Mouse (Mus musculus): ENCODE data around the gene C1qtnf6.

Gene C1qtnf6

DNA sequence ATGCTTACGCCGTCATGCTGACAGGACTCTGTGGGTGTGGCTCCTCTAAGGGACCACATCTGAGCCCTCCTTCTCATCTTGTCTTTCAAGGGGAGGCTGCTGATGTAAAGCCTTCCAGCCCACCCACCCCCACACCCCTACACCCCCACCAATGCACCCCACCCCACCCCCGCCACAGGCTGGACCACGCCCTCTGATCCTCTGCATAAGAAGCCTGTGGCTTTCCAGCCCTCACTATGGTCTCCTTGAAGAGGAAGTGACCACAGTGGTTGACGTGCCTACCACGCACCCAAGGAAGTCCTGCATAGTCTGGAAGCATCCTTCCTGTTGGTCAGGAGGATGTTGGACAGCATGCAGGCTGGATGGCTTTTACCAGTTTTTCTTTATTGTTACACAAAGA lies 15.5 kb downstream of the C1qtnf6 start:
- no peak for DNase-seq (ENCODE audit: low read depth, low spot score)

DNA sequence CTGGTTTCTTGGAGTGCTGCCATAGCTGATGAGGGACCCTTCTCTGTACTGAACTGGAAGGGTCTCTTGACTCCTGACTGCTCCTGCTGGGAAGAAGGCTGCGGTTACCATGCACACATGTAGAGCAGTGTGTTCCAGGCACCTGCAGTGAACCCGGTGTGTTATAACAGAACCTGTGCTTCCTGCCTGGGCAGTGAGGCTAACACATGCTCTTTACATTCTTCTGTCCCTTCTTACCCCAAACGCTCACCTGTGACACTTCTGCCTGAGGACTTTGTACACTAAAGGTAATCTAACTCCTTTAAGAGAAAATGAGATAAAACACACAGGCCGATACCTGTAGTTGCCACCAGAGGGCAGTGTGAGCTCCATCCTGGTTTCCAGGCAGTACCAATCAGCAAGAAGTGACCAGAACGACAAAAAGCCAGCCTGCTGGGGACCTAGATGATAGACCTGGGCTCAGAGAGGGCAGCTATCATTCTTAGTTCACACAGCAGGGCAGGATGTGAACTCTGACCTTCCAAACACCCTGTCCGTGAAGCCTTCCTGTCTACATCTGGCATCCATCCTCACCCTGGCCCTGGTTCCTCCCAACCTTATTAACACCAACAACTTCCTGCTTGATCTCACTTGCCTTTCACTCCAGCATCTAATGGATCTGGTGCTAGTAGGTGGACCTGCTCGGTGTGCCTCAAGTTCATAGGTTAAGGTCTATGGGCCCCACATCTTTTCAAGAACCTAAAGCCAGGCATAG lies 16.6 kb downstream of the C1qtnf6 start:
- peak; percentile 73 for DNase-seq (ENCODE audit: low read depth, low spot score)

DNA sequence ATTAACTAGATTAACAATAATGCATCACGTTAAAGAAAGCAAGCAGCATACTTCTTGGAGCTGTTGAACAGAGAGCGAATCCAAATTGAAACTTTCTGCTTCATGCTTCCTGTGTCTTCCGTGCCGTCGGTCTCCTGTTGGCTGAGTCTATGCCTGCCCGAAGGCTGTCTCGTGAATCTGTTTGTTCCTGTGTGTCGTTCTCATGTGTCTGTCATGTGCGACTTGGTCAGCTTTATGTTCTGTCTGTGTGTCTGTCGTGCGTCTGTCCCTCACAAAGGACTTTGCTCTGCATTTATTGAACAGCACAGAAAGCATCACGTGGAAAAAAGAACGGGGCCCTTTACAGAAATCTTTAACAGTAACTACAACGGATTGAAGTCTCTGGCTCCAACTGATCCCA lies 18.2 kb downstream of the C1qtnf6 start:
- no peak for DNase-seq (ENCODE audit: low read depth, low spot score)

DNA sequence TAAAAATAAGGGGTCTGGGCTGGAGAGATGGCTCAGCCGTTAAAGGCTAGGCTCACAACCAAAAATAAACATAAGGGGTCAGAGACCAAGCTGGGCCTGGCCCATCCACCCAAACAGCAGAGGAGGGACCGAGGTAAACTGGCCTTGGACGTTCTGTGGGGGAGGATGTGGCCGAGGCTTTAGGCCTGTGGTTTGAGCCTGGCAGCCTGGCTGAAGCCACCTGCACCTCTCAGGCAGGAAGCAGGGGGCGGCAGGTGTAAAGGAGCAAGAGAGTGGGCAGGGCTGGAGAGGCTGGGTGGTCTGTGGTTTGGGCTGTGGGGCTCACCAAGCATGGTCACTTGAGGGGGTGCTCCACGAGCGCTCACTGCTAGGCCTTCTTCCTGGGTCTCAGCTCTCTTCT lies 19.3 kb downstream of the C1qtnf6 start:
- DNase-seq (ENCODE audit: low read depth, low spot score): no peak

DNA sequence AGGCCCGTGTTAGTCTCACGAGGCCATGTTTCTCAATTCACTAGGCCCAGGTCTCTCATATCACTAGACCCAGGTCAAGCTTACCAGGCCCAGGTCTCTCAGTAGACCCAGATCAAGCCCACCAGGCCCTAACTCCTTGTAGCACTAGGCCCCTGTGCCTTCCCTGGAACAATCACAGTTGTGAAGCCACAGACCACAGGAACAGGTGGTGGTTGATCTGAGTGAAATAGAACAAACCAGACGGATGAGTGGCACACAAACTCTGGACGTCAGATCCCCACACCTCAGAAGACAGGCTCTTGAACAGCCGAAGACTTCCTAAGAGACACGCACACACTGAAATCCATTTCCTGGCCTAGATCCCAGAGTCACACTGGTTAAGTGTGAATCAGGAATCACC lies 20.5 kb downstream of the C1qtnf6 start:
- no peak for DNase-seq (ENCODE audit: low read depth, low spot score)

DNA sequence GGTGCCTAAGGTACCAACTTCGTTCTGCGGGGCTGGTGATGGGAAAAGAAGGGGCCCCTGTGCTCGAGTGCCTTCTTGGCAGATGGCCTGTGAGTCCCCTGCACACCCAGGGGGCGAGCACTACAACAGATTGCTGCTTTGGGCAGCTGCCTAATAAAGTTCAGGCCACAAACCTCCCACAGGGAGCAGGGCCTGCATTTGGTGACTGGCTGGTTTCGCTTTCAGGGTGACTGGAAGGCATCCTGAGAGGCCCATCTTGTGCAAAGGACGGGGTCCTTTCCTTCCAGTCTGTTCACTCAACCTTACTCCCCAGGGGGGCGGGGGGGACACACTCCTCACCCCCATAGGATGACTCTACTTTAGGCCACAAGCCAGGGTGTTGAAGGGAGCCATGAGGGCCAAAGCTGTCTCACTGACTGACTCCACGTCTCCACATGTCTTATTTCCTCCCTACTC lies 21.1 kb downstream of the C1qtnf6 start:
- DNase-seq (ENCODE audit: low read depth, low spot score): no peak

DNA sequence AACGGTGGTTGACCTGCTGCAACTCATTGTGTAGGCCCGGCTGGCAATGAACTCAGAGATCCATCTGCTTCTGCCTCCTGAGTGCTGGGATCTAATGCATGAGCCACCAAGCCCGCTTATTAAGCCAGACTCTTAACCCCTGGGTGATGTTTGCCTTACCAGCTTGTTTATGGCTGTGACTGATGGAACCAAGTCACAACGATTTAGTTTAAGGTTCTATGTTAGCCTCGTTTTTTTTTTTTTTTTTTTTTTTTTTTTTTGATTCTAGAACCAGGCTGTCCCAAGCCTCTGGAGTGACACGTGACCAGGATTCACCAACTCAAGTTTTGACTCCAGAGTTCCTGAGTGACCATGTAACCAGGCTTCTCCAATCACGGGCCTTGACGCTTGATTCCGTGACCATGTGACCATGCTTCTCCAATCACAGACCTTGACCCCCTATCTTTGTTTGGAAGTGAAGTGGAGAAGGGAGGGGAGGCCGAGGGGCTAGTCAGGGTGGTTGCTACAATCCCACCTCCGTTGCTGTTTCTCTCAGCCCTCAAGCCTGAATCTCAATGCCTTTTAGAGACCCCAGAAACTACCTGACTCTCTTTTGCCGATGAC lies 21.8 kb downstream of the C1qtnf6 start:
- DNase-seq (ENCODE audit: low read depth, low spot score): peak; percentile 79

DNA sequence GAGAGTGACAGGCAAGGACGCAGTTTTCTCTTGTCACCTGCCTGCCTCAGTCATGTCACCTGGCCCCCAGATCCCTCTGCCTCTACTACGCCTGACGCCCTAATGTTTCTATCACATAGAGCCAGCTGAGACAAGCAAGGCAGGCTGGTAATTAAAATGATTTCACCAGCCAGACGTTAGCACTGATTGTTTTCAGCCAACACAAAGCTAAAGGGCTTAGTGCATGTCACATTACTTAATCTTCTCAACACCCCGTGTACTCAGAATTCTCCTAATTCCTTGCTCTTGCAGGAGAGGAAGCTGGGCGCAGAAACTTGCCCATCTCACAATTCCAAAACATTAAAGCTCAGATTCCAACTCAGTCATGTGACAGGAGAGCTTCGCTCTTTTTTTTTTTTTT lies 22.8 kb downstream of the C1qtnf6 start:
- DNase-seq (ENCODE audit: low read depth, low spot score): no peak

DNA sequence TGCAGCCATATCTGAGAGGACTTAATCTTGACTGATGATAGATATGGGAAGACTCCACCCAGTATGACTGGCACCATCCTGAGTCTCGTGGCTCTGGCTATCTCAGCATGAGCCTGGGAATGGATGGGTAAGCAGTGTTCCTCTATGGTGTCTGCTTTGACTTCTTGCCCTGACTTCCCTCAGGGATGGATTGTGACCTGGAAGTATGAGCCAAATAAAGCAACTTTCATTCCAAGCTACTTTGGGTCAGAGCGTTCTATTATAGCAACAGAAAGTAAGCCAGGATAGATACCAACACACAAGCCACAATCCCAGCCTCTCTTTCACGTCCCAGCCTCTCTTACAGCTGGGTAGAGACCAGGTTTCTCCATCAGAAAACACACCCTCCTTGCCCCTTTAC lies 25.7 kb downstream of the C1qtnf6 start:
- DNase-seq (ENCODE audit: low read depth, low spot score): no peak

DNA sequence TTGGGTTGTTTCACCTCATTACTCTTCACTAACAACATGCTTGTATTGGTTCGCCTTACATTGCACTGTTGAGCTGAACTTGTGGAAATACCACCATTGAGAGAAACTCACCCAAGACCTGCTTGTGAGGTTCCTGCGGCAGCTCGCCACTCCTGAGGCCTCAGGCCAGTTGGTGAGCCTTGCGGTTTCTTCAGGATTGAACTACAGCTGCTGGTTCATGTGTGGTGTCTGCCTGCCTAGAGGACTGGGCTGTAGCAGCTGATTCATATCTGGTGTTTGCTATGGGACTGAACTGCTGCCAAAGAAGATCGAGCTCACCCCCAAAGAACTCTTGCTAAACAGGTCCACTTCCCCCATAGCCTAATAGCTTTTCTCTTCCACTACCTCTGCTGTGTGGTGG lies 26.4 kb downstream of the C1qtnf6 start:
- DNase-seq (ENCODE audit: low read depth, low spot score): no peak

DNA sequence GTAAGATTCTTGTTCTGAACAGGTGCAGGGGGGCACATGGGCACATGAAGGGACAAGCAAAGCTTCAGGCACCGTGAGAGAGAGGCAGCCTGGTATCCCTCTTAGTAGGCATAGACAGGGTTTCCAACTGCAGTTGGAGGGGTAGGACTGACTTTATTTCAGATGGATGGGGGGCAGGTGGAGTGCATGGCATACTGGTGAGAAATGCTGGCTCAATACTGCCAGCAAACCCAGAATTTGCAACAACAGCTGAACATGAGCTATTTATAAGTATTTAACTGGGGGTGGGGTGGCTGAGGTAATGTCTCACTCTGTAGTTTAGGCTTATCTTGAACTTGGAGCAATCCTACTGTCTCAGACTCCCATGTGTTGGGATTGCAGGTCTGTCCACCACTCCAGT lies 27.2 kb downstream of the C1qtnf6 start:
- DNase-seq (ENCODE audit: low read depth, low spot score): no peak

DNA sequence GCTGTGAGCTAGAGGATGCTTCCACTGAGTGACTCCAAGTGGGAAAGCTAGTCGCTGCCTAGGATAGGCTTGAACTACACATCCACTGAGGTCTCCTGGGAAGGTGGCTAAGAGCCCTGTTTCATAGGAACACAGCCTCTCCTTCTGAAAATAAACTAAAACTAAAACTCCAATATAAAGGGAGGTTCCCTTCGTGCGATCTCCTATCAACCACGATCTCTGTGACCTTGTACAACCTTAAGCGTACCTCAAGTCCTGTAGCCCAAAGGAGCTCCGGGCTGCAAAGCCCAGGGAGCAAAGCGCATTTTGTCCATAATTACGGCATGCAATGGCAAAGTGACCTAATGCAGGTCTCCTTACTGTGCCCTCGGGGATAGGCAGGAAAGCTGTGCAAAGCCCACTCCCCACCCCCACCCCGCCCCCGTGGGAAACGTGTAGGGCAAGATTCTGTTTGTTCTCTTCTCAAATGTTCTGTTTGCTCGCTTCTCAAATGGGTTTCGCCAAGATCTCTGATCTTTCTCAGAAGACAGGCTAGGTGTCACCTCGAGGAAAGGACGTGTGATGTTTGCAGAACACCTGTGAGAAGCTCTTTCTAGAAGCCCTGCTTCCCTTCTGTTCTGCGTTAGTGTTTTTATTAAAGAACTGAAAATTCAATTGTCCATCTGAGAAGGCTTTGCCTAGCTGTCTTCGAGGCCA lies 28.6 kb downstream of the C1qtnf6 start:
- no peak for DNase-seq (ENCODE audit: low read depth, low spot score)

DNA sequence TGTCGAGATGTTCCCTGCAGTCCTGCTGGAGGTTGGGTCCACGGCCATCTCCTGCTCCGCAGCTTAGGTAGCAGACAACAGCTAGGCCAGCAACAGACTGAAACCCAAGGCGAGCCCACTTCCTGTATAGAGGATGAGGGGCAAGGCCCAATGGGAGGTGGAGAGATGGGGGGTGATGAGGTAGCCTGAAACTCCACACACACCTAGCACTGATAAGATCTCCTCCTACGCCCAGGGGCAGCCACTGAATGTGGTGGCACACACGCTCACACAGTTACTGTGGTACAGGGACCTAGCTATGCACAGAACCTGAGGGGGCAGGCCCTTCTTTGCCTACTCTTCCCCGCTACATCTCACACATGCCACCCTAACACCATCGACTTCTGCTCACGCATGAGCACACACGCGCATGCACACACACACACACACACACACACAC lies 36.2 kb downstream of the C1qtnf6 start, which contains the start of gene Il2rb:
TSS of gene Il2rb (minus strand) at position 304 of the 439 bp plus-strand sequence.
- no peak for DNase-seq (ENCODE audit: low read depth, low spot score)

DNA sequence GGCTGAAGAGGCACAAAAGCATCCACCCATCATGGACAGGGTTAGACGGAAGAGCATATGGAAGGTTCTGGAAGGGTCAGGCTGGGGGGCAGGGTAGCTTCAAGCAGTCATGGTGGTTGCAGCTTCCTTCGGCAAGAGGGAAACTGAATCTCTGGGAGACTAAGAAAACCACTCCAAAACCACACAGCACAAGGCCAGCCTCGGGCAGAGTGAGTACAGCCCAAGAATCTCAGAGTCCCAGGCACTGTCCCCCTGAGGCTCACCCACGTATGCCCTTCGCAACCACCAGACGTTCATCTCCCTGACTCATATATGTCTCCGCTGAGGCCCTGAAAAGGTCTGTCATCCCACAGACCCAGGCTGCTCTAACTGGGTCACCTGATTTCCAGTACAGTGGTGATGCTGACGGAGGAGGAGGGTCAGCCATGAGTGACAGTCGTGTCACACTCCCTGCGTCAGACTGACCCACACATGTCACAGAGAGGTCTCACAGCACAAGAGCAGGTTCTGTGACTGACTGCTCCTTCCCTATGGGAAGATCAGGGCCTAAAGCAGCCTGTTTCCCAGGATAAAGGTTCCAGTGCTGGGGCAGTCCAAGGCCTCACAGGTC lies 37.7 kb downstream of the C1qtnf6 start:
- DNase-seq (ENCODE audit: low read depth, low spot score): no peak

DNA sequence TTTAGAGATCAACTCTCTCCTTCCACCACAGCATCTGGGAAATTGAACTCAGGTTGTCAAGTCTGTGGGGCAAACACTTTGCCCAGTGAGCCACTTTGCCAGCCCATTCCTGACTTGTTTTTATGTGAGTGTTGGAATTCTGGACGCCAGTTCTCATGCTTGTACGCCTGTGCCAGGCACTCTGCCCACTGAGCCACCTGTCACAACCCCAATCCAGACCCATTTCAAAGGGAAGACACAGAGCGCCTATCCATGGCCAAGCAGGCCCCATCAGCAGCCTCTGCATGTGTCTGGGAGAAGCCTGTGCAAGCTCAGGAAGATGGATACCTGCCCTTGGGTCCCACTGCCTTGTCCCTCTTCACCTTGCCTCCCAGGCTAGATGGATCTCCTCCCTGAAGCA lies 39.9 kb downstream of the C1qtnf6 start:
- DNase-seq (ENCODE audit: low read depth, low spot score): no peak

DNA sequence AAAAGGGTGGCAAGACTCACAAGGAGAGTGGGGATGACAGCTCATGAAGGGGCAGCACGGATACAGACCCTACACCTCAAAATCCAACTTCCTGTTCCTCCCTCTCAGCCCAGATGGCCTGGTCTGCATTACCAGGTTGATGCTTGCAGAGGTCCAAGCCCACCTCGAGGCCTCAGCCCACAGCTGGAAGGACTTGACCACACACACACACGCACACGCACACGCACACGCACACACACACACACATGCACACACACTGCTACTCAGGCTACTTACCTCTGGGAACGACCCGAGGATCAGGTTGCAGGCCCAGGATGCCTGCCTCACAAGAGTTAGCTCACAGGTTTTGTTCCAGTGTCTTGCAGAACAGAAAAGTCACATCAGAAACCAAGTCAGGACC lies 41.3 kb downstream of the C1qtnf6 start:
- no peak for DNase-seq (ENCODE audit: low read depth, low spot score)

DNA sequence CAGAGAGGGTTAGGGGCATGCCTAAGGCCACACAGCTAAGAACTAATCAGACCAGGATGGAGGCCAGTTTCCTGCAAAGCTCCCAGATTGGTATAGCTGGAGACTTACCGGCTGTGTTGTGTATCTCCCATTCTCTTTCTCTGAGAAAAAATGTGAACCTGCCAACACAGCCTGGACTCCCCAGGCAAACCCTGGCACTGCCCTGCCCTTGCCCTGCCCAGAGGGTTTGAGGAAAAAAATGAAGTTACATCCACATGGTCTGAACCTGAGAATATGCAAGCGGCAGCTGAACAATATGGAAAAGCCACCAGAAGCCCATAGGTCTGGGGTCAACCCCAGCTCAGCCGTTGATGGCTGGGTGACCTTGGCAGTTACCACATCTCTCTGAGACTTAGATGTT lies 42.0 kb downstream of the C1qtnf6 start:
- DNase-seq (ENCODE audit: low read depth, low spot score): no peak

DNA sequence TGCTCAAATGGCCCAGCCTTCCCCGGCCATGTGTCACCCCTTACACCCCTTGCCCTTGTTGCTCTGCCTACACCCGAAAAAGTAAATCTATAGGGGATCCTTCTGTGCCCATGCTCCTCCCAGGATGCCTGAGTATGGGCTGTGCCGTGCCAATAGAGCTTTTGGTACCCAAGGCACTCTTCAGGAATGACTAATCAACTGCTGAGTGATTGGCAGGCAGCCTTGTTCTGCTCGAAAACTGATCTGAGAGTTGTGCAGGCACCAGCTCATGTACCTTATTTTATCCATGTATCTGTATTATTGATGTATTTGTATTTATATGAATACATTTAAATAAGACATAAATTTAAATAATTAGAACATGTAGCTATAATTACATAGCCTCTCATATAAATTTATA lies 44.1 kb downstream of the C1qtnf6 start:
- DNase-seq (ENCODE audit: low read depth, low spot score): no peak

DNA sequence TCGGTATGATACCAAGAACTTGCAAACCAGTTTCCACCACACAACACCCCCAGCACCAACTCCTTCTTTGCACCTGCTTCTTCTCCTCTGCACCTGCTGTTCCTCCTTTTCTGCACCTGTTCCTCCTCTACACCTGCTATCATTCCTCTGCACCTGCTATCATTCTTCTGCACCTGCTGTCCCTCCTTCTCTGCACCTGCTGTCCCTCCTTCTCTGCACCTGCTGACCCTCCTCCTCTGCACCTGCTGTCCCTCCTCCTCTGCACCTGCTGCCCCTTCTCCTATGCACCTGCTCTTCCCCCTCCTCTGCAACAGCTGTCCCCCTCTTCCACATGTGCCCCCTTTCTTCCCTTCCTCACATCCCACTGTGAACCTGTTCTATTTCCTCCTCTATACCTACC lies 44.7 kb downstream of the C1qtnf6 start:
- no peak for DNase-seq (ENCODE audit: low read depth, low spot score)

DNA sequence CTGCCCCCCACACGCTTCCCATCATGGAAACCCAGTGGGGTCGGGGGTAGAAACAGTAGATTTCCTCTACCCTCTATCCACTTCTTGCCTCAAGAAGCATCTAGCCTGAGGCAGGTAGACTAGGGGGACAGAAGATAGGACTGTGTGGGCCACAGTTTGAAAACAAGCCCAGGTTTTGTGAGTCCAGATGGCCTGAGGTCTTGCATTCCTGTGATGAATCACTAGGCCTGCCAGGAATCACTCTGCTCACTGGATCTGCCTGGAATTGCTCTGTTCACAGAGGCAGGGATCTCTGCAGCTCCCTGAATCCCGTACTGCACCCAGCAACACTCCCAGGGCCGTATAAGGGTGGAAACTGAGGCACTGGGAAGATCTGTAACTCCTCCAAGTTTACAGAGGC lies 47.9 kb downstream of the C1qtnf6 start:
- DNase-seq (ENCODE audit: low read depth, low spot score): no peak

DNA sequence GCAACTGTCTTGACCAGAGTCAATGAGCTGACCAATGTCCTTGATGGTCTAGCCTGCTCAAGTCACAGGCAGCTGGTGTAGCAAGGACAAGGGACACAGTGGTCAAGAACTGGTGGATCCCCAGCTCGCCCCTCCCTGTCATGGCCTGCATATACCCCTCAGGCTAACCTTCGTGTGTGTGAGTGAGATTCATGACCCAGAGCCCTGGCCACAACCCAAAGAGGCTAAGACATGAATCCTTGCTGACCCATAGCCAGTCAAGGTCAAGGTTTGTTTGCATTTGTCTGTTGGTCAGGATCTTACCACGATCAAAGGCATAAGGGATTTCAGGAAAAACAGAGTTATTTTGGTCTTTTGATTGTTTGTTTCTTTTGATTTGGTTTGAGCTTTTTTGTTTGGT lies 48.7 kb downstream of the C1qtnf6 start:
- no peak for DNase-seq (ENCODE audit: low read depth, low spot score)

DNA sequence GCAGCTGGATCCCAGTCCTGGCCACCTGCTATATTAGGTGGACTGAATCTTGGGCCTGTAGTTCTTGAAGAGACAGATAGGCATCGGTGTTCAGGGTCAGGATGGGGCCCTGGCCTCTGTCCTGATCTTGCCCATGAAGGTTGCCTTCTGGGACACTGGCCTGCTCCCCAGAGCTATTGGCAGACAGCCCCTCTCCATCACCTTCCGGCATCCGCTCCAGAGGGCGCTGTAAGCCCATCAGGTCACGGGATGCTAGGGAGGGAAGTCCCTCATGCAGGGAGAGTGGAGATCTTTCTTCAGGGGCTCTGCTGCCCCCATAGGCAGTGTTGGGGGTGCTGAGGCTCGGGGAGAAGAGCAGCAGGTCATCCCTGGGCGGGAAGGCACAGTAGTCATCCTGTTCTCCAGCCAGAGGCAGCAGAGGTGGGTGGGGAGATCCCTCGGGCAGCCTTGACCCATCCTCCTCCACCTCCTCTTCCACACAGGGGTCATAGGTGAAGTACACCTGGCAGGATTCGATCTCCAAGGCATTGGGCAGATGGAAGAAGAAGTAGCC lies 49.7 kb downstream of the C1qtnf6 start:
- no peak for DNase-seq (ENCODE audit: low read depth, low spot score)
